In the genomic region with DNA sequence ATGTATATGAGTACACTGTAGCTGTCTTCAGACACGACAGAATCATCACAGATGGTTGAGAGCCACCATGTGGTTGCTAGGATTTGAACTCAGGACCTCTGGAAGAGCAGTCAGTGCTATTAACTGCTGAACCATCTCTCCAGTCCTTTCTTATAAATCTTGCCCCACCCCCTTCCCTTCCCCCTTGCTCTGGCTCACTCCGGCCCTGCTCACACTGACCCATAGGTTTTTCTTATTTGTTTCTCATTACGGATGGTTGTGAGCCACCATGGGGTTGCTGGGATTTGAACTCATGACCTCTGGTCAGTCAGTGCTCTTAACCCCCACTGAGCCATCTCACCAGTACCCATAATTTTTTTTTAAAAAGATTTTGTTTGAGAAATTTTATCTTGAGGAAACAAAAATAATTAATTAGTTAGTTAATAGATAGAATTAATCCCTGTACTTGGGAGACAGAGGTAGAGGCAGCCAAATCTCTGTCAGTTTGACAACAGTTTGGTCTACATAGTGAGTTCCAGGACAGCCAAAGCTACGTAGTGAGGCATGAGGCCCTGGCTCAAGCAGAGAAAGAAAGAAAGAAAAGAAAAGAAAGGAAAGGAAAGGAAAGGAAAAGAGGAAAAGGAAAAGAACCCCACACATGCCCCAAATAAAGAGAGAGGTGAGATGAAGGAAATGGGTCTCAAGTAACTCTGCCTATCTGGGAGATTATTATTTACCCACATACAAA, we compare ENCODE assay signal across 9 mouse cellular contexts. TPM values are rescaled to one million over a fixed set of nuclear protein-coding genes. Genes with fewer than 3 reads are reported as not detected.
DNase-seq lines count a peak whose midpoint lies in the region; ATAC-seq and TF ChIP-seq lines count a peak whose summit lies in the region.
"Had no signal": no experiment of that assay in that cellular context is flagged by ENCODE, and none has a peak within 500 bp of the region (broad histone marks: within the 10 kb centered on the region; RNA-seq: fewer than 3 reads in every experiment).

No protein-coding gene starts in this region.

- H3K36me3 ChIP-seq in heart, embryonic 13.5 days, result no peaks in the 10 kb centered on the region
- H3K36me3 ChIP-seq in embryonic facial prominence, embryonic 12.5 days, result no peaks in the 10 kb centered on the region
- no peaks in the 10 kb centered on the region for H3K36me3 ChIP-seq in hindbrain, embryonic 13.5 days
- no peaks in the 10 kb centered on the region for H3K36me3 ChIP-seq in midbrain, embryonic 15.5 days (replicated peaks)
- H3K36me3 ChIP-seq in thymus, adult 2 months (ENCODE audit: control insufficient read depth, insufficient read depth, low read length), result no peaks in the 10 kb centered on the region

- H3K4me2 ChIP-seq in heart, embryonic 13.5 days, result peak overlapping the region; percentile 29
- H3K4me2 ChIP-seq in embryonic facial prominence, embryonic 12.5 days (replicated peaks), result 0 out of 2 replicates have a peak overlapping the region, but pooled peaks have one; percentile 27
- H3K4me2 ChIP-seq in hindbrain, embryonic 13.5 days, result peak overlapping the region; percentile 16; the same call in 1 of the 2 replicates
- peak overlapping the region; percentile 21 for H3K4me2 ChIP-seq in midbrain, embryonic 15.5 days

- H3K9me3 ChIP-seq in heart, embryonic 13.5 days, result no peaks in the 10 kb centered on the region
- H3K9me3 ChIP-seq in embryonic facial prominence, embryonic 12.5 days, result no peaks in the 10 kb centered on the region
- no peaks in the 10 kb centered on the region for H3K9me3 ChIP-seq in hindbrain, embryonic 13.5 days
- no peaks in the 10 kb centered on the region for H3K9me3 ChIP-seq in midbrain, embryonic 15.5 days

- intact Hi-C loops in left cerebral cortex, postnatal 36 days (cut with DNase I), result no loop called here

- no peak for TF ChIP-seq CTCF in thymus, adult 2 months (IDR thresholded peaks at IDR 0.05; ENCODE audit: borderline replicate concordance, control insufficient read depth, extremely low read depth, insufficient read depth, low read length, poor library complexity)

- WGBS in heart, embryonic 13.5 days, result 63% methylated on average over 4 of the region's 4 CpGs
- 38% methylated on average over 4 of the region's 4 CpGs for WGBS in embryonic facial prominence, embryonic 12.5 days
- WGBS in hindbrain, embryonic 13.5 days, result 10% methylated on average over 4 of the region's 4 CpGs
- 23% methylated on average over 4 of the region's 4 CpGs for WGBS in midbrain, embryonic 15.5 days
- WGBS in thymus, adult 2 months, result 88% methylated on average over 4 of the region's 4 CpGs

- no peak overlapping the region for H3K4me3 ChIP-seq in heart, embryonic 13.5 days
- no peak overlapping the region for H3K4me3 ChIP-seq in embryonic facial prominence, embryonic 12.5 days
- H3K4me3 ChIP-seq in hindbrain, embryonic 13.5 days, result no peak overlapping the region
- H3K4me3 ChIP-seq in midbrain, embryonic 15.5 days, result no peak overlapping the region
- no peak overlapping the region for H3K4me3 ChIP-seq in thymus, adult 2 months (ENCODE audit: control insufficient read depth, insufficient read depth, low read length)

- DNase-seq in heart, adult 11 months, result no peak
- DNase-seq in thymus, adult 2 months, result no peak
- no peak for DNase-seq in left cerebral cortex, postnatal 36 days (ENCODE audit: low spot score in 2 of 2)

- peaks cover 58% of the 10 kb centered on the region for H3K4me1 ChIP-seq in heart, embryonic 13.5 days
- H3K4me1 ChIP-seq in embryonic facial prominence, embryonic 12.5 days, result peaks cover 66% of the 10 kb centered on the region
- H3K4me1 ChIP-seq in hindbrain, embryonic 13.5 days (replicated peaks), result peaks cover 47% of the 10 kb centered on the region
- peaks cover 38% of the 10 kb centered on the region for H3K4me1 ChIP-seq in midbrain, embryonic 15.5 days
- H3K4me1 ChIP-seq in thymus, adult 2 months (replicated peaks; ENCODE audit: control insufficient read depth, insufficient read depth, low read length), result peaks cover 46% of the 10 kb centered on the region

- TF ChIP-seq POLR2A in thymus, adult 2 months (IDR thresholded peaks at IDR 0.05; ENCODE audit: control insufficient read depth, extremely low read depth, insufficient read depth, low read length, poor library complexity), result no peak

- H3K9ac ChIP-seq in heart, embryonic 13.5 days, result no peak overlapping the region
- H3K9ac ChIP-seq in embryonic facial prominence, embryonic 12.5 days, result no peak overlapping the region
- no peak overlapping the region for H3K9ac ChIP-seq in hindbrain, embryonic 13.5 days
- H3K9ac ChIP-seq in midbrain, embryonic 15.5 days, result no peak overlapping the region
- H3K9ac ChIP-seq: liver, embryonic 14.5 days had no signal

- peaks cover 12% of the 10 kb centered on the region; the same call in 1 of the 2 replicates for H3K27me3 ChIP-seq in heart, embryonic 13.5 days (replicated peaks)
- H3K27me3 ChIP-seq in embryonic facial prominence, embryonic 12.5 days, result no peaks in the 10 kb centered on the region
- peaks cover 30% of the 10 kb centered on the region for H3K27me3 ChIP-seq in hindbrain, embryonic 13.5 days
- H3K27me3 ChIP-seq in midbrain, embryonic 15.5 days (replicated peaks), result 0 out of 2 replicates have a peak, but pooled peaks cover 2% of the 10 kb centered on the region
- H3K27me3 ChIP-seq in thymus, adult 2 months (ENCODE audit: control insufficient read depth, insufficient read depth, low read length), result no peaks in the 10 kb centered on the region

- ATAC-seq in heart, embryonic 13.5 days (ENCODE audit: extremely low read depth, insufficient number of reproducible peaks, low FRiP score, low TSS enrichment), result no peak
- ATAC-seq in embryonic facial prominence, embryonic 12.5 days (ENCODE audit: insufficient number of reproducible peaks, insufficient read depth, low FRiP score, low TSS enrichment), result no peak
- no peak for ATAC-seq in hindbrain, embryonic 13.5 days (ENCODE audit: low FRiP score)
- ATAC-seq in midbrain, embryonic 15.5 days (replicated peaks), result no peak
- ATAC-seq in cerebellum, adult (ENCODE audit: insufficient number of reproducible peaks, low FRiP score, low TSS enrichment), result no peak

- peak overlapping the region; percentile 64 for H3K27ac ChIP-seq in heart, embryonic 13.5 days (replicated peaks)
- H3K27ac ChIP-seq in embryonic facial prominence, embryonic 12.5 days, result peak overlapping the region; percentile 88
- peak overlapping the region; percentile 72; the same call in 1 of the 2 replicates for H3K27ac ChIP-seq in hindbrain, embryonic 13.5 days
- peak overlapping the region; percentile 67 for H3K27ac ChIP-seq in midbrain, embryonic 15.5 days
- H3K27ac ChIP-seq in thymus, adult 2 months (ENCODE audit: control insufficient read depth, insufficient read depth, low read length), result no peak overlapping the region
- H3K27ac ChIP-seq: liver, embryonic 14.5 days had no signal

RNA-seq across cellular contexts. Expression of gene Socs3, which starts 30.7 kb away (rescaled TPM):
- polyA plus RNA-seq in heart, embryonic 13.5 days (2015; fragmentation: Nextera tagmentation; extraction: Ambion mirVana), result 4.9 and 8.5 TPM in 2 replicates
- polyA plus RNA-seq in embryonic facial prominence, embryonic 12.5 days (2016; fragmentation: Nextera tagmentation; extraction: Ambion mirVana), result 18.4 and 19.3 TPM in 2 replicates
- polyA plus RNA-seq in hindbrain, embryonic 13.5 days (2015; fragmentation: Nextera tagmentation; extraction: Ambion mirVana), result 8.3 and 8.8 TPM in 2 replicates
- polyA plus RNA-seq in midbrain, embryonic 15.5 days (2015; fragmentation: Nextera tagmentation; extraction: Ambion mirVana), result 8.7 and 8.9 TPM in 2 replicates
- polyA plus RNA-seq in thymus, adult 2 months (2012; rRNA removed), result 44.3 and 45.7 TPM in 2 replicates
- 1 to 10 TPM; 2.8 to 5.0 TPM for total RNA-seq in left cerebral cortex, postnatal 36 days (2021)

RNA-seq across cellular contexts. Expression of gene Pgs1, which starts 46.9 kb away (rescaled TPM):
- polyA plus RNA-seq in heart, embryonic 13.5 days (2015; fragmentation: Nextera tagmentation; extraction: Ambion mirVana), result 25.7 and 26.6 TPM in 2 replicates
- polyA plus RNA-seq in embryonic facial prominence, embryonic 12.5 days (2016; fragmentation: Nextera tagmentation; extraction: Ambion mirVana), result 43.0 and 46.2 TPM in 2 replicates
- polyA plus RNA-seq in hindbrain, embryonic 13.5 days (2015; fragmentation: Nextera tagmentation; extraction: Ambion mirVana), result 47.4 and 47.6 TPM in 2 replicates
- 62.5 and 63.5 TPM in 2 replicates for polyA plus RNA-seq in midbrain, embryonic 15.5 days (2015; fragmentation: Nextera tagmentation; extraction: Ambion mirVana)
- 89.1 and 89.5 TPM in 2 replicates for polyA plus RNA-seq in thymus, adult 2 months (2012; rRNA removed)
- 10 to 100 TPM; 82.8 to 86.3 TPM for total RNA-seq in left cerebral cortex, postnatal 36 days (2021)
